Mouse (Mus musculus) right cerebral cortex, postnatal 25 days (tissue): Measurements from ENCODE around the gene Erv3.
A peak's percentile ranks its signal among the peaks of the same experiment; 100 is the strongest.

Experiments
- DNase-seq: peaks from one replicate; pipeline ENCODE4 v3.0.0; 2022

The Erv3 gene

DNA sequence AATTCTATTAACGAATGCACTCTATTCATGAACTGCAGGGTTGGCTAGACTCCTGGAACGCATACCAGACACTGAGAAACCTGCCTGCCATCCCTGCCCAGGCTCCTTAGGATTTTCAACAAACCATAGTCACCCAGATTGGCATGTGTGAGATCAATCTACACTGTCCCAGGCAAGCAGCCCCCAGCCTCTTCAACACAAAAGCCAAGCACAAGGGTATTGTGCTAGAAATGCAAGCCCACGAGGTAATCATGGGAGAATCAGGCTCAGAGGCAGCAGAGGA is 37.9 kb downstream of the Erv3 start:
- DNase-seq = no peak

DNA sequence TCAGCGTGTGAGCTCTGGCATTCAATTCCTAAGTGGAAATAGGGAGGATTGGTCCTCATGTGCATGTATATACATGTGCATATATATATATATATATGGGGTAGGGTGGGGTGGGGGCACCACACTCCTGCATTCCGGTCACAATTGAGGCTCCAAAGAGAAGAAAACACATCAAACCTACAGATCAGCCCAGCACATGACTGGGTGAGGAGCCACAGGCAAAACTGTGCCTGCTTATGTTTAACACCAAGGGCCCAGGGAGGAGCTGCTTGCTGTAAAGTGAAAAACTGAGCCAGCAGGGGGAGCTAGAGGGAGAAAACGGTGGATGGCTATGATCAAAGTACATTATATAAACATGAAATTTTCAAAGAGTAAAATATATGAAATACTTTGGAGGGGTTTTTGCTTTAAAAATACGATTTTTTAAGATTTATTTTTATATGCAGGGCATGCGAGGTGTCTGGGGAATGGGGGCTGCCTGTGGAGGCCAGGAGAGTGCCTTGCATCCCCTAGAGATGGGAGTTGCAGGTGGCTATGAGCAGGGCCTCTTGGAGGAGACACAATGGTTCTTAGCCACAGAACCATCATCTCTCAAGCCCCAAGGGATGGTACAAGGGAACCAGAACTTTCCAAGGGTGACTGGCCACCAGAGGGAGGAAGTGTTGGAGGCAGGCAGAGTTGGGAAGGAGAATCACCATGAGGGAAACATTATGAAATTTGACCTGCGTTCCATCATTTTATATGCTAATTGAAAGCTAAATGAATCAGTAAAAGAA is 38.4 kb downstream of the Erv3 start:
- peak; percentile 70 for DNase-seq

DNA sequence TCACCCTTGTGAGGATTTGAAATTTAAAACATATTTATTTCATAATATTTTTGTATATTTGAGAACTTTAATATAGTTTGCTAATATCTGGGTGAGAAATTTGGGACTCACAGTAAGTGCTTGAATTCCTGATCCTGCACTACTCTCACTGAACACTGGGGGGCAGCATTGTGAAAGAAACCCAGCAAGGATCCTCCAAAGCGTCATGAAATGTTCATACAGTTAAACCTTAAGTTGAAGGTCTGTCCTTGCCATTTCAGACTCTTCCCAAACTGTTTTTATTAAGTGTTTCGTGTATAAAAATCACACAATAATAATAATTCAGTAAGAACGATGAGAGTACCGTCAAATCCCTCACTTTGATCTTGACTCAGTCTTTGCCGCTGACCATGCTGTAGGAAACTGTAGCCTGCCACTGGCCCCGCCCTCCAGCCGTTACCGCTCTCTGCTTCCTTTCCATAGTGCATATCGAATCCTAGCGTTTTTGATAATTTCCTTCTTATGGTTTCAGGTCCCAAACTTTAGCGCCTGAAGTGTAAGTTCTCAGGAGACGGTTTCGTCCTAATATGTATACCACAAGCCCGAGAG is 39.4 kb downstream of the Erv3 start:
- peak; percentile 79 for DNase-seq

DNA sequence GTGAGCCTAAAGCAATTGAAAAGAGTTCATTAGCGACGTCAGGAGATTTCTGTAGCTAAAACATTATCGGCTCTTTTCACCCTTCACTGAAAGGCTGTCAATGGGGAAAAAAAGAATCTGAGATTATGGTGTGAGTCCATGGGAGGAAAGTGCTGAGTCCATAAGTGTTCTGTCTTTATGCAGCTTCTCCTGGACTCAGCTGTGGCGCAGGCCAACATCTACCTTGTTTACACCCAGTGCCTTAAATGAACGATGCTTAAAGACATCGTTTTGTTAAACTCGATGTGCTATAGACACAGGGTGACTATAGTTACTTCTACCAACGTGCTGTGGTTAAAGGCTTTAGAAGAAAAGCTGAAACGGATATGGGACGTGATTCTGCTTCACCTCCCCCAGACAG is 45.2 kb downstream of the Erv3 start:
- DNase-seq = no peak

DNA sequence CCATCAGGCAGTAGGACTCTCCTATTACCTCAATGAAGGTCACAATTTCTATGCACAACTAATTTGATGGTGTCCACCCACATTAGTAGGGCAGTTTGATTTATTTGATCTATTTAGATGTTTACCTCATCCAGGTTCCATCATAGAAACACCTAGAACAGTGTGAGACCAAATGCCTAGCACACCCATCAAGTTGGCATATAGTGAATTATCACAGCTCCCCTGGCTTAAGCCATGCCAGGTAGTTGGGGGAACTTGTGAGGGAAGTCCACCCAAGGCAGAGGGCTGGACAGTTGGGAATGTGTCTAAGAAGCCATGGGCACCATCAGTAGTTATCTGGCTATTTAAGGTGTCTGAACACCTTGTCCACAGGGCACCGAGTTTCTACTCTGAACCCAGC is 46.1 kb downstream of the Erv3 start:
- no peak for DNase-seq

DNA sequence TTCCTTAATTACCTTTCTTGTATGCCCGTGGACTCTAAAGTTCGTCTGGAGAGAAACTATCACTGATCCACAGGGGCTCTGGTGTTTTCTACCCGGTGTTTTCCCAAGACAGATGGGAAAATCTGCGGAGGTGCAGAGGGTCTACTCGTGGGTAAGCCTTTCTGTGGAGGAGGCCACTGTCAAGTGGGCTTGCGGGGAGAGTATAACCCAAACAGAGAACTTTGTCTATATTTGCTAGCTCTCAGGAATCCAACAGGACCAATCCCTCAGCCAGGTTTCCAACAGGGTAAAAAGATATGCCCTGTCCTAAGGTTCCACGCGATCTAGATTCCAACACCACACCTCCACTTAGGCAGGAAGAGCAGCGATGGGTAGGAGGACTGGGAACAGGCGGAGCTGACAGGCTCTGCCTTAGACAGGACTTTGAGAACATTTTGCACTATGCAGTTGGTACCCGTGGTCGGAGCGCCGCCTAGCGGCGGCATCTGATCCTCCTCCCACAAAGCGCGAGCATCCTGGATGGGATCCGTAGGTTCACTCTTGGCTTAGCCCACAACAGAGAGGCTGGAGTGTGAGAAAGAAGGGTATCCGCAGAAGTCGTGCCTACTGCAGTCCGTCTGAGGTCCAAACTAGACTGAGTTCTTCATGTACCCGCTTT is 46.9 kb downstream of the Erv3 start:
- peak; percentile 49 for DNase-seq

DNA sequence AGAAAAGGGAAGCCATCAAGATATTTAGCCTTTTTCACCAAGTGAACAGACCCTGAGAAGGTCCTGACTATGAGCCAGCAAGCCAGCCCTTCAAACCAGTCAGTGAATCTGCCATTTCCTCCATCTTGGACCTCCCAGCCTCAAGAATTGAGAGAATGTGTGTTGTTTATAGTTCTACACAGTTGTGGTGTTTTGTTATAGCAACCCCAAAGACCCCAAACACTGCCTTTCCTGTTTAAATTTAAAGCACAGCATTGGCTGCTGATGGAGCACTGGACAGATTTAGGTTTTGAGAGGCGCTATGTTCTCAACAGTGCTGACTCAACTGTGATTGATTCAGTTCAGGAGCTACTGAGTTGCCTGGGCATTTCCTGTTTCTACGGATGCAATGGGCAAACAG is 47.9 kb downstream of the Erv3 start:
- DNase-seq = no peak

DNA sequence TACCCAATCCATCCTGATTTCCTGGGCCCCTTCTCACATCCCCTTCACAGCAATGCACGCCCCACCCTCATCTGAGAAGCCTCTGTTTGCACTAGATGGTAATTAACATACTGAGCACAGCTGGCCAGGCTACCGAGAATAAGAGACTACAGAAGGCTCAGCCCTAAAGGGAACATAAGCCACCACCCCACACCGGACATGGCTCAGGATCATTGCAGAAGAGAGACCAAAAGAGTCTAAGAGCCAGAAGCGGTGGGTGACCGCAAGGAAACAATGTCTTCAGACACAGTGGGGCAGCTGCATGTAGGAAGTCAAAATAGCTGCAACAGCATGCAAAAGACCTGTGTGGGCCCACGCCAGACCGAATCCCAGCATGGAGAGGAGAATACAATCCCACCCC is 50.7 kb downstream of the Erv3 start:
- DNase-seq = no peak

DNA sequence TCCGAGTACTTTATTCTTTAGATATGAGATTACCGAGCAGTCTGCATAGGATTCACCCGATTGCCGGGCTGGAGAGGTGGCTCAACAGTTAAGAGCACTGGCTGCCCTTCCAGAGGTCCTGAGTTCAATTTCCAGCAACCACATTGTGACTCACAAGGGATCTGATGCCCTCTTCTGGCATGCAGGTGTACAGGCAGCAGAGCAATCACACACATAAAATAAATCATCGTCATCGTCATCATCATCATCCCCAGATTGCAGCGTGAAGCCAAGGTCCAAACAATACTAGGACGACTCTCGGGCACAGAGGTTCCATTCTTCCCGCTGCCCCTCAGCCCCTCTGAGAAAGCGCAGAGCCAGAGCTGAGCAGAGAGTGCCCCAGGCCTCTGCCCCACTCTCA is 51.9 kb downstream of the Erv3 start:
- DNase-seq = no peak

DNA sequence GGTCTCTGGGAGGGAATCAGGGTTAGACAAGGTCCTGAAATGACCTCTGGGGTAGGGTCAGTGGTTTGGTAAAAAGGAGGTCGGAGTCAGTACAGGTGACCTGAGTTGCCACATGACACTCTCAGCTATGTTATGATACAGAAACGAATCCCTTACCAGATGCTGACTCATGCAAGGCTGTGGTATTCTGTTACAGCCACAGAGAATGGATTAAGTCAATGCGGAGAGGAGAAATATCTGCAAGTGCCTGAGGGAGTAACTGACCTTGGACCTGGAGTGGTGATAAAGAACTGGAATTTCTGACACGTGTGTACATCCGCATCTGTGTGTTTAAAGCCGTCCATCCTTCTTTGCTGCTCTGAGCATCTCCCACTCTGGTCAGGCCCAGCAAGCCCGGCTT is 52.7 kb downstream of the Erv3 start:
- DNase-seq = no peak

DNA sequence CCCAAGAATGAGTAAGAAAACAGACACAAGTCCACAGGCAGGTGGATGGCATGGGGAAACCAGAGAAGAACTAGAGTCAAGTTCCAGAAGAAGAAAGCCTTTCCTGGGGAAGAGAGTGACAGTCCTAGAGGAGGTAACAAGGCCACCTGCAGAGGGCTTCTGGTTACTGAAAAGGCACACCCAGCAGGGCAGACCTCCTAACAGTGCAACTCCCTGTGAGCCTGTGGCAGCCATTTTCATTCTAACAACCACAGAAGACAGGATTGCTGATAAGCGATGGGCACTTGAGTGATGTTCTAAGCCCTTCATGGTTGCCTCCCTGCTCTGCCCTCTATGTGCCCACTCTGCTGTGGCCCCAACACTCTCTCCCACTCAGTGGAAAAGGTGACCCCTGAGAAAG is 54.2 kb downstream of the Erv3 start:
- DNase-seq = no peak

DNA sequence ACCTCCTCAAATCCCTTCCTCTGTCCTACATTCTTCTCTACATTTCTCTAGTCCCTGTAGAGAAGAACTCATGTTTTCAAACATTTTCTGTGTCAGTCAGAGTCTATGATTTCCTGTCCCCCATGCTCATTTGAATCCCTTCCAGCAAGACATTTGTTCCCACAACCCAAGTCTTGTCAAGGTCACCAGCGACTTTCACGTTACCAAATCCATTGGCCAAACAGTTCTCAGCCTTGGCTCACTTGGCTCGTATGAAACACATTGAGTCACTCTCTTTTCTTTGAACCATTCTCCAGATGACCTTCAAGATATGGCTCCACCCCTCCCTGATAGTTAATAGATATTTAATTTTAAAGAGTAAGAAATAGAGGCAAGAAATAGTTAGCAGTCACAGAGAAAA is 55.7 kb downstream of the Erv3 start:
- DNase-seq = no peak
